25 mouse cellular contexts compared by ENCODE assay signal in genomic region chr6:82110473-82110872, GRCm38 (mm10).
A peak's percentile ranks its signal among the peaks of the same experiment; 100 is the strongest.
DNase-seq lines count a peak whose midpoint lies in the region; ATAC-seq lines count a peak whose summit lies in the region.
"Had no signal": no experiment of that assay in that cellular context is flagged by ENCODE, and none has a peak within 500 bp of the region (broad histone marks: within the 10 kb centered on the region; RNA-seq: fewer than 3 reads in every experiment).

No protein-coding gene starts in this region.

- no peaks in the 10 kb centered on the region for H3K36me3 ChIP-seq in embryonic facial prominence, embryonic 14.5 days (ENCODE audit: control insufficient read depth, insufficient read depth, low read length)
- H3K36me3 ChIP-seq in embryonic facial prominence, embryonic 10.5 days (replicated peaks) = no peaks in the 10 kb centered on the region
- no peaks in the 10 kb centered on the region for H3K36me3 ChIP-seq in lung, embryonic 16.5 days (ENCODE audit: control insufficient read depth, insufficient read depth, low read length)
- H3K36me3 ChIP-seq in stomach, embryonic 16.5 days (ENCODE audit: control insufficient read depth, insufficient read depth, low read length) = no peaks in the 10 kb centered on the region
- no peaks in the 10 kb centered on the region for H3K36me3 ChIP-seq in hindbrain, embryonic 12.5 days
- H3K36me3 ChIP-seq: heart, embryonic 13.5 days; hindbrain, embryonic 10.5 days; limb, embryonic 10.5 days; limb, embryonic 15.5 days; liver, embryonic 13.5 days; midbrain, embryonic 13.5 days had no signal

- H3K27ac ChIP-seq in embryonic facial prominence, embryonic 14.5 days (replicated peaks; ENCODE audit: low read depth, low read length) = no peak overlapping the region
- no peak overlapping the region for H3K27ac ChIP-seq in embryonic facial prominence, embryonic 10.5 days (replicated peaks)
- peak overlapping the region; percentile 90 for H3K27ac ChIP-seq in lung, embryonic 16.5 days (ENCODE audit: low read length)
- peak overlapping the region; percentile 75 for H3K27ac ChIP-seq in stomach, embryonic 16.5 days (ENCODE audit: low read length)
- H3K27ac ChIP-seq in hindbrain, embryonic 12.5 days = no peak overlapping the region
- H3K27ac ChIP-seq: heart, embryonic 13.5 days; hindbrain, embryonic 10.5 days; limb, embryonic 10.5 days; limb, embryonic 15.5 days; liver, embryonic 13.5 days; macrophage; midbrain, embryonic 13.5 days had no signal

- H3K27me3 ChIP-seq in embryonic facial prominence, embryonic 14.5 days (replicated peaks; ENCODE audit: control insufficient read depth, insufficient read depth, low read length) = no peaks in the 10 kb centered on the region
- no peaks in the 10 kb centered on the region for H3K27me3 ChIP-seq in embryonic facial prominence, embryonic 10.5 days (replicated peaks; ENCODE audit: low read depth, poor library complexity, severe bottlenecking)
- H3K27me3 ChIP-seq in lung, embryonic 16.5 days (ENCODE audit: control insufficient read depth, insufficient read depth, low read depth, low read length) = no peaks in the 10 kb centered on the region
- H3K27me3 ChIP-seq in stomach, embryonic 16.5 days (ENCODE audit: control insufficient read depth, insufficient read depth, low read length) = no peaks in the 10 kb centered on the region
- no peaks in the 10 kb centered on the region for H3K27me3 ChIP-seq in hindbrain, embryonic 12.5 days
- H3K27me3 ChIP-seq: CH12.LX; limb, embryonic 15.5 days; liver, embryonic 13.5 days; midbrain, embryonic 13.5 days had no signal

- H3K4me1 ChIP-seq in embryonic facial prominence, embryonic 14.5 days (ENCODE audit: control insufficient read depth, insufficient read depth, low read length) = peaks cover 3% of the 10 kb centered on the region; the same call in 1 of the 2 replicates
- peaks cover 7% of the 10 kb centered on the region for H3K4me1 ChIP-seq in embryonic facial prominence, embryonic 10.5 days
- peaks cover 14% of the 10 kb centered on the region; the same call in 1 of the 2 replicates for H3K4me1 ChIP-seq in lung, embryonic 16.5 days (replicated peaks; ENCODE audit: control insufficient read depth, insufficient read depth, low read length)
- H3K4me1 ChIP-seq in stomach, embryonic 16.5 days (ENCODE audit: control insufficient read depth, insufficient read depth, low read length) = peaks cover 5% of the 10 kb centered on the region; the same call in 1 of the 2 replicates
- no peaks in the 10 kb centered on the region; the same call in 1 of the 2 replicates for H3K4me1 ChIP-seq in hindbrain, embryonic 12.5 days
- H3K4me1 ChIP-seq: limb, embryonic 15.5 days; liver, embryonic 13.5 days; midbrain, embryonic 13.5 days had no signal

- H3K4me3 ChIP-seq in embryonic facial prominence, embryonic 14.5 days (ENCODE audit: low read depth, low read length) = no peak overlapping the region
- no peak overlapping the region for H3K4me3 ChIP-seq in embryonic facial prominence, embryonic 10.5 days
- no peak overlapping the region for H3K4me3 ChIP-seq in lung, embryonic 16.5 days (ENCODE audit: low read length)
- no peak overlapping the region for H3K4me3 ChIP-seq in stomach, embryonic 16.5 days (replicated peaks; ENCODE audit: low read length)
- H3K4me3 ChIP-seq in hindbrain, embryonic 12.5 days = no peak overlapping the region
- H3K4me3 ChIP-seq: heart, embryonic 13.5 days; hindbrain, embryonic 10.5 days; limb, embryonic 10.5 days; limb, embryonic 15.5 days; liver, embryonic 13.5 days; midbrain, embryonic 13.5 days had no signal

- no peak overlapping the region for H3K4me2 ChIP-seq in embryonic facial prominence, embryonic 14.5 days (ENCODE audit: low read depth, low read length)
- no peak overlapping the region for H3K4me2 ChIP-seq in lung, embryonic 16.5 days (ENCODE audit: low read depth, low read length)
- no peak overlapping the region for H3K4me2 ChIP-seq in stomach, embryonic 16.5 days (ENCODE audit: low read depth, low read length)
- no peak overlapping the region for H3K4me2 ChIP-seq in hindbrain, embryonic 12.5 days (replicated peaks)
- H3K4me2 ChIP-seq: heart, embryonic 13.5 days; limb, embryonic 15.5 days; liver, embryonic 13.5 days; midbrain, embryonic 13.5 days had no signal

- no peak overlapping the region for H3K9ac ChIP-seq in embryonic facial prominence, embryonic 14.5 days (ENCODE audit: low read depth, low read length)
- no peak overlapping the region for H3K9ac ChIP-seq in lung, embryonic 16.5 days (ENCODE audit: low read length)
- H3K9ac ChIP-seq in stomach, embryonic 16.5 days (ENCODE audit: low read length) = no peak overlapping the region
- H3K9ac ChIP-seq in hindbrain, embryonic 12.5 days = no peak overlapping the region
- H3K9ac ChIP-seq: heart, embryonic 13.5 days; limb, embryonic 15.5 days; liver, embryonic 13.5 days; midbrain, embryonic 13.5 days had no signal

- no peak for ATAC-seq in embryonic facial prominence, embryonic 14.5 days (ENCODE audit: low read depth)
- peak; percentile 51 for ATAC-seq in lung, embryonic 16.5 days (ENCODE audit: low read depth)
- peak; percentile 54; the same call in 1 of the 2 replicates for ATAC-seq in stomach, embryonic 16.5 days (ENCODE audit: insufficient read depth, low FRiP score)
- no peak for ATAC-seq in hindbrain, embryonic 12.5 days (ENCODE audit: low FRiP score)
- ATAC-seq: forebrain, embryonic 14.5 days; hindbrain, embryonic 16.5 days; midbrain, embryonic 13.5 days had no signal

- no peaks in the 10 kb centered on the region for H3K9me3 ChIP-seq in embryonic facial prominence, embryonic 14.5 days (ENCODE audit: control insufficient read depth, low read length)
- H3K9me3 ChIP-seq in embryonic facial prominence, embryonic 10.5 days = no peaks in the 10 kb centered on the region
- H3K9me3 ChIP-seq in lung, embryonic 16.5 days (ENCODE audit: control insufficient read depth, low read length) = no peaks in the 10 kb centered on the region
- H3K9me3 ChIP-seq in stomach, embryonic 16.5 days (replicated peaks; ENCODE audit: control insufficient read depth, low read length) = no peaks in the 10 kb centered on the region
- H3K9me3 ChIP-seq in hindbrain, embryonic 12.5 days (replicated peaks) = no peaks in the 10 kb centered on the region
- H3K9me3 ChIP-seq: heart, embryonic 13.5 days; hindbrain, embryonic 10.5 days; limb, embryonic 10.5 days; limb, embryonic 15.5 days; liver, embryonic 13.5 days; midbrain, embryonic 13.5 days had no signal

- 46% methylated on average over 7 of the region's 7 CpGs for WGBS in embryonic facial prominence, embryonic 14.5 days
- WGBS in embryonic facial prominence, embryonic 10.5 days = 91% methylated on average over 7 of the region's 7 CpGs
- 38% methylated on average over 7 of the region's 7 CpGs for WGBS in lung, embryonic 16.5 days
- WGBS in stomach, embryonic 16.5 days = 38% methylated on average over 7 of the region's 7 CpGs
- WGBS in hindbrain, embryonic 12.5 days = 86% methylated on average over 7 of the region's 7 CpGs

- peak; percentile 78 for DNase-seq in embryonic facial prominence, embryonic 14.5 days (ENCODE audit: low spot score)
- DNase-seq in embryonic facial prominence, embryonic 10.5 days (ENCODE audit: low spot score) = no peak
- DNase-seq in lung, adult 18-20 months = no peak
- DNase-seq in lung, postnatal 14 days = peak; percentile 28
- no peak for DNase-seq in right cerebral cortex, postnatal 4 days
- DNase-seq: adrenal gland, postnatal 25 days; cerebellum, adult 11-12 months; cerebellum, postnatal 10 days; heart, postnatal 10 days; kidney, adult 11 months; kidney, postnatal 14 days; layer of hippocampus, adult 9-11 months; liver, embryonic 13.5 days had no signal

Comparison
In these comparisons a context has a peak if more than half of its experiments do, and no peak if none do; other contexts are left out.
1. DNase-seq: peak in embryonic facial prominence, embryonic 14.5 days (single experiment) and lung, postnatal 14 days (single experiment); none in embryonic facial prominence, embryonic 10.5 days (single experiment), lung, adult 18-20 months (0 of 2) and right cerebral cortex, postnatal 4 days (single experiment).
2. ATAC-seq: peak in lung, embryonic 16.5 days (single experiment) and stomach, embryonic 16.5 days (single experiment); none in embryonic facial prominence, embryonic 14.5 days (single experiment) and hindbrain, embryonic 12.5 days (single experiment).
3. H3K27ac ChIP-seq: peak in lung, embryonic 16.5 days (single experiment) and stomach, embryonic 16.5 days (single experiment); none in embryonic facial prominence, embryonic 14.5 days (single experiment), embryonic facial prominence, embryonic 10.5 days (single experiment) and hindbrain, embryonic 12.5 days (single experiment).